Mouse (Mus musculus) lung, postnatal 0 days (tissue): Measurements from ENCODE around the gene Celf5.

Experiments used
- CTCF ChIP-seq: IDR thresholded peaks from 2 replicates; pipeline ENCODE4 v1.5.1; 2016; ENCODE audit warnings: antibody characterized with exemption, mild to moderate bottlenecking
- EP300 ChIP-seq: IDR thresholded peaks from 2 replicates; pipeline ENCODE4 v1.6.1; 2016; ENCODE audit warnings: antibody characterized with exemption, mild to moderate bottlenecking, control low read depth

GRCm38 (mm10) chr10:81472403-81473002 is 10.0 kb downstream of the Celf5 start:
- TF ChIP-seq EP300 (no peak), CTCF (no peak)
